Mouse (Mus musculus): Measurements from ENCODE around the gene Invs.

GRCm38 (mm10) chr4:48470977-48471376, 191.4 kb downstream of the Invs start:
- no peak for TF ChIP-seq POLR2A (IDR thresholded peaks at IDR 0.05; ENCODE audit: insufficient read depth, low read depth, low read length)
- no peak for TF ChIP-seq CTCF (IDR thresholded peaks at IDR 0.05)
- TF ChIP-seq EP300 (IDR thresholded peaks at IDR 0.05; ENCODE audit: insufficient read depth, low read depth, low read length), result no peak
